Mouse (Mus musculus) erythroblast, embryonic 14.5 days (primary cell): ENCODE data around the gene Ypel4.

Experiments used
- GATA1 ChIP-seq: IDR thresholded peaks from 2 replicates; pipeline ENCODE4 v1.6.1; 2012; ENCODE audit warnings: low read length, inconsistent platforms, mixed read lengths
- TAL1 ChIP-seq: IDR thresholded peaks from 3 replicates; pipeline ENCODE4 v1.6.1; 2012; ENCODE audit warnings: low read length, inconsistent platforms, mixed read lengths

DNA sequence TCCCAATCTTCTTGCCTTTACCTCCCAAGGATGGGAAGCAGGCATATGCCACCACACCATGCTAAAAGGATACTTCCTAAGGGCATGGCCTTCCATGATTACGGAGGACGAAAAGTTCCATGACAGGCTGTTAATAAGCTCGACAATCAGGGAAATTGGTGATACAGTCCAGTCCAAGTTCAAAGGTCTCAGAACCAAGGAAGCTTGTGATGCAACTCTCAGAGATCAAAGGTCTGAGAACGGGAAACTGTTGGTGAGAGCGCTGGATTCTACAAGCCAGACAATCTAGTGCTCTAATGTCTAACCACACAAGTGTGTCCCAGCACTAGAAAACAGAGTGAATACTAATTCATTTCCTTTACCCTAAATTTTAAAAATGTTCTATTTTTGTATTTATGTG, 22.4 kb downstream of the Ypel4 start:
- TF ChIP-seq GATA1 (no peak), TAL1 (no peak)
